Mouse (Mus musculus) liver, embryonic 15.5 days (tissue): Measurements from ENCODE around the gene Arhgef7. TPM values are rescaled to one million over a fixed set of nuclear protein-coding genes. Genes with fewer than 3 reads are reported as not detected.

Source experiments
- ATAC-seq: fragments of 200-750 bp; cut with Nextera tagmentation; 2 replicates; pipeline ENCODE4 v1.8.0; 2017; ENCODE audit warnings: moderate number of reproducible peaks, mild to moderate bottlenecking, moderate library complexity; ENCODE audit not compliant: insufficient read depth
- H3K27ac ChIP-seq: fragments of 300-500 bp; sonication (generic); replicated peaks from 2 replicates; pipeline ENCODE4 v1.5.1; 2015; ENCODE audit warnings: mild to moderate bottlenecking, inconsistent platforms
- H3K27me3 ChIP-seq: fragments of 300-500 bp; sonication (generic); 2 replicates; pipeline ENCODE4 v1.6.1; 2015; ENCODE audit warnings: mild to moderate bottlenecking, inconsistent platforms
- H3K36me3 ChIP-seq: fragments of 300-500 bp; sonication (generic); replicated peaks from 2 replicates; pipeline ENCODE4 v1.6.1; 2015; ENCODE audit warnings: moderate library complexity, mild to moderate bottlenecking, inconsistent platforms
- H3K4me1 ChIP-seq: fragments of 300-500 bp; sonication (generic); replicated peaks from 2 replicates; pipeline ENCODE4 v1.6.1; 2015; ENCODE audit warnings: inconsistent platforms
- H3K4me2 ChIP-seq: fragments of 300-500 bp; sonication (generic); 2 replicates; pipeline ENCODE4 v1.6.1; 2015; ENCODE audit warnings: moderate library complexity, mild to moderate bottlenecking, inconsistent platforms
- H3K4me3 ChIP-seq: fragments of 300-500 bp; sonication (generic); replicated peaks from 2 replicates; pipeline ENCODE4 v1.5.1; 2015; ENCODE audit warnings: mild to moderate bottlenecking, inconsistent platforms
- H3K9ac ChIP-seq: fragments of 300-500 bp; sonication (generic); 2 replicates; pipeline ENCODE4 v1.6.1; 2015; ENCODE audit warnings: moderate library complexity, mild to moderate bottlenecking, inconsistent platforms
- H3K9me3 ChIP-seq: fragments of 300-500 bp; sonication (generic); replicated peaks from 2 replicates; pipeline ENCODE4 v1.6.1; 2016; ENCODE audit warnings: inconsistent platforms
- WGBS: fragments of 180-500 bp; shearing (Covaris S2); methylation state at CpG from one replicate; pipeline ENCODE4 v1.1.7; 2015; ENCODE audit warnings: mixed read lengths; ENCODE audit not compliant: insufficient replicate concordance; 5-methylcytosine and 5-hydroxymethylcytosine counted together
- polyA plus RNA-seq: library from polyadenylated mRNA; unstranded; fragments of >200 nt; fragmentation: Nextera tagmentation; extraction: Ambion mirVana; gene quantifications from 2 replicates; pipeline ENCODE4 v1.2.1, GENCODE M21; 2015

Arhgef7 gene
- polyA plus RNA-seq, 1 experiment from 2014 or later, result 9.5 TPM

DNA sequence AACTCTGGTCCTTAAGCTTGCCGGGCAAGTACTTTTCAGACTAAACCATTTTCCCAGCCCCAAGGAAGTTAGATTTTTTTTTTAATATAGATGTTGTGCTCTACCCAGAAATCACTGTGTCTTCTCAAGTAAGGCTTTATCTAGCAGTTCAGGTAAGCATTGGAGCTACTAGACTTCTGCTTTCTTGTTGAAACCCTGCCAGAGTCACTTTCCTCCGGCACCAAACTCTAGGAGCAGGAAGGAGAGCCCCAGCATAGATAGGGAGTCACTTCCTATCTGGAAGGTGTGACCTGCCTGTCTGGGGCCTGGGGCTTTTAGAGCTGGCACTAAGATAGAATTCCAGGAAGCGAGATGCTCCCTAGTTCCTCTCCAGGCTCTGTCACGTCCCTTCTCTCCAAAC, 10.3 kb upstream of the Arhgef7 start:
- Histone ChIP-seq H3K4me3 (no peak overlapping the region), H3K36me3 (no peaks in the 10 kb centered on the region), H3K9ac (no peak overlapping the region), H3K4me1 (no peaks in the 10 kb centered on the region), H3K9me3 (no peaks in the 10 kb centered on the region), H3K27me3 (0 out of 2 replicates have a peak, but pooled peaks cover 11% of the 10 kb centered on the region), H3K4me2 (no peak overlapping the region), H3K27ac (no peak overlapping the region)
- WGBS, result 26% methylated on average over 4 of the region's 4 CpGs
- no peak for ATAC-seq

DNA sequence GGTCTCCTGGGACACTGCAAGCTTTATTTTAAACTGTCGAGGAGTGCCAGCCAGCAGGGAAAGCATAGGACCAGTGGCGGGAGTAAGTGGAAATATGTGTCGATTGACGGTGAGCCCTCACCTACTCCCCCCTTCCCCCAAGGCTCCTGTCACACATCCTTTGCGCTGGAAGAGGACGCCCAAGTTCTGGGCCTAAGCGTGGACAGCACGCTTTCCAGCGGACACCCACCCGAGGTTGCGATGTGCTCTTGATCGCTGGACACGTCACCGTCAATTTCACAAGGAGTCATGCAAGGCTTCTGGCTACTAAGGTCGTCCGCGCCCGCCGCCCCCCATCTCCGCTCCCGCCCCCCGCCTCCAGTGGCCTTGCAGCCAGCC, 259 bp upstream of the Arhgef7 start:
- H3K4me2 ChIP-seq, result peak overlapping the region; percentile 62
- H3K36me3 ChIP-seq, result no peaks in the 10 kb centered on the region
- H3K9me3 ChIP-seq, result no peaks in the 10 kb centered on the region
- peaks cover 85% of the 10 kb centered on the region for H3K27me3 ChIP-seq
- H3K4me1 ChIP-seq, result no peaks in the 10 kb centered on the region; the same call in 1 of the 2 replicates
- peak overlapping the region; percentile 50 for H3K4me3 ChIP-seq
- WGBS, result 2% methylated on average over 22 of the region's 22 CpGs
- no peak for ATAC-seq
- no peak overlapping the region for H3K27ac ChIP-seq
- H3K9ac ChIP-seq, result no peak overlapping the region

DNA sequence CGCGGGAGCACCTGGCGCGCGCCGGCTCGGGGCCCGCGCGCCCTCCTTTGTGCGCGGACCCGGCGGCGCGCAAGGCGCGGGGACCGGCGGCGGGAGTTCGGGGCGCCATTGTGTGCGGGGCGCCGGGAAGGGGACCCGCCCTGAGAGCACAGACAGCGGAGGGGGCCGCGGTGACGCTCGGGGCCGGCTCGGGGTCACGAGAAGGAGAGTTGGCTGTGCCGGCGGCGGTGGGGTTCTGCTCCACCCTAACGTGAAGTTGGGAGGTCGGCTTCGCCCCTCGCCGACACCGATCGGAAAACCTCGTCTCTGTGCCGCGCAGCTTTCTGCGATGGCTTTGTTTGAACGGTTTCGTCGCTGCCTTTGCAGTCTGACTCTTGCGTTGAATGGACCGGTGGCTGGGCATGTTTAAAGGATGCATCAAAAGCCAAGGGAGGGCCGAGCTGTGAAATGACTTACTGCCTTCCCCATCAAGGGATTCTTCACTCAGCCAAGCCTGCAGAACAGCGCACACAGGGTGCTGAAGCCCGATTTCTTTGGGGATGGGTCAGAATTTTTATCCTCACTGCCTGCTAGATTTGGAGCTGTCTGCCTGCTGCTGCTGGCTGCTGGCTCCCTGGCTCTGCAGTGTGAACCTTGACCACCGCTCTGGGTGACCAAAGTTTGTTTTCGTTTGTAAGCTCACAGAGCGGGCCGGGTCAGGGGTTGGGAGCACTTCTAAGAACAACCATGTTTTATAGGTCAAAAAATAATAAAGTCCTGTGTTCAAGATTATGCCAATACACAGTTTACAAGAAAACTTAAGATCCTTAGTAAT, 1.2 kb downstream of the Arhgef7 start:
- Histone ChIP-seq H3K9ac (peak overlapping the region; percentile 5; the same call in 1 of the 2 replicates), H3K9me3 (no peaks in the 10 kb centered on the region), H3K27me3 (peaks cover 76% of the 10 kb centered on the region), H3K4me3 (peak overlapping the region; percentile 50), H3K27ac (peak overlapping the region; percentile 61), H3K36me3 (no peaks in the 10 kb centered on the region), H3K4me1 (no peaks in the 10 kb centered on the region; the same call in 1 of the 2 replicates), H3K4me2 (peak overlapping the region; percentile 62)
- 3% methylated on average over 61 of the region's 61 CpGs for WGBS
- peak; percentile 52 for ATAC-seq

DNA sequence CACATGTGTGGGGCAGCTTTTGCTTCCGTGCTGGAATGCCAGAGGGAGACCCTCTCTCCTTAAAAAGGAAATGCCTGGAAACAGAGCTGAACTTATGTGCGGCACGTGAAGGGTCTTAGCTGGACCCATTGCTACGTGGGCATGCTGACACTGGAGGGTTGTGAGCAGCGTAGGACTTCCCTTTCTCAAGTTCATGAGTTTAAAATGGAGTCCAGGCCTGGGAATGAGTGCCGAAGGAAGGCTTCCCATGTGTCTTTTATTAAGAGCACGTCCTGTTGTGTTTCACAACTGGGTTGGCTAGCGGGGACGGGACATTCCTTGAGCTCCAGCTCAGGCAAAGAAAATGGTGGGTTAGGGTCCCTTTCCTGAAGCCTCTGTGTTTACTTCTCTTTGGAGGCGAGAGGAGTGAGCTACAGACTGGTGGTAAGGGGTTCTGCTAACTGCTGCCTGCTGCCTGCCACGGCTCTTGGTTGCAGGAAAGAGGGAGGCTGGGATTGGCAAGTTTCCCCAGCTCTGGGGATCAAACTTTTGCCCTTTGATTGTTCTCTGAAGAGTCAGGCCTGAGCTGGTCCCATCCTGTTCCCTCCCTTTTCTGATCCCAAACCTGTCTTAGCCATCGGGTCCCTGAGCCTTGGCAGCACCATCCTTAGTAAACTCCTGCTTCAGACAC, 2.9 kb downstream of the Arhgef7 start:
- WGBS, result 46% methylated on average over 12 of the region's 12 CpGs
- H3K9ac ChIP-seq, result no peak overlapping the region
- no peak overlapping the region for H3K4me2 ChIP-seq
- peaks cover 61% of the 10 kb centered on the region for H3K27me3 ChIP-seq
- no peak overlapping the region for H3K27ac ChIP-seq
- peaks cover 5% of the 10 kb centered on the region; the same call in 1 of the 2 replicates for H3K4me1 ChIP-seq
- H3K36me3 ChIP-seq, result no peaks in the 10 kb centered on the region
- ATAC-seq, result no peak
- no peak overlapping the region for H3K4me3 ChIP-seq
- no peaks in the 10 kb centered on the region for H3K9me3 ChIP-seq

DNA sequence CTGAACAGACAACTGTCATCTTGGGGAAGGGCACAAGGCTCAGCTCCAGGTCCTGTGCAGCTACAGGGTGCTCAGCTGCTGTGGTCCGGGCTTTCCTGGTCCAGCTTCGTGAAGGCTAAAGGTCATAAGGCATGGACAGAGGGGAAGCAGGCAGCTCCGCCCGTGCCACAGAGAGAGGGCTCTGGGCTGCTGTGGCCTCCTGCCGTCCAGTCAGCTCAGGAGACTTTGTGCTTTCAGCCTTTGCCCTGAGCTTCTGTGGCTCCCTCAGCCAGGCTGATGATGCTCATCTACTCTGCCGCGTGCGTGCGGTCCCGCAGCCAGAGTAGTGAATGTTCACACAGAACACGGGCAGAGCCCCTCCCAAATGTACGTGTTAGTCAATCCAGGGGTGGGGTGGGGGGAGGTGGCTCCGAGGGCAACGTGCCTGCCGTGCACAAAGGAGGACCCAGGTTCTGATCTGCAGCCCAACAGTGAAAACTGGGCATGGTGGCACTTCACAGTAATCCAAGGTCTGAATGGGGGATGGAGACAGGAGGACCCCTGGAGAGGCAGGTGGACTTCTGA, 8.2 kb downstream of the Arhgef7 start:
- H3K4me1 ChIP-seq, result 0 out of 2 replicates have a peak, but pooled peaks cover 7% of the 10 kb centered on the region
- H3K27me3 ChIP-seq, result peaks cover 7% of the 10 kb centered on the region
- WGBS, result 61% methylated on average over 15 of the region's 15 CpGs
- no peak overlapping the region for H3K9ac ChIP-seq
- no peaks in the 10 kb centered on the region for H3K9me3 ChIP-seq
- no peaks in the 10 kb centered on the region for H3K36me3 ChIP-seq
- H3K27ac ChIP-seq, result peak overlapping the region; percentile 59
- H3K4me2 ChIP-seq, result 0 out of 2 replicates have a peak overlapping the region, but pooled peaks have one; percentile 10
- H3K4me3 ChIP-seq, result no peak overlapping the region
- peak; percentile 83 for ATAC-seq

DNA sequence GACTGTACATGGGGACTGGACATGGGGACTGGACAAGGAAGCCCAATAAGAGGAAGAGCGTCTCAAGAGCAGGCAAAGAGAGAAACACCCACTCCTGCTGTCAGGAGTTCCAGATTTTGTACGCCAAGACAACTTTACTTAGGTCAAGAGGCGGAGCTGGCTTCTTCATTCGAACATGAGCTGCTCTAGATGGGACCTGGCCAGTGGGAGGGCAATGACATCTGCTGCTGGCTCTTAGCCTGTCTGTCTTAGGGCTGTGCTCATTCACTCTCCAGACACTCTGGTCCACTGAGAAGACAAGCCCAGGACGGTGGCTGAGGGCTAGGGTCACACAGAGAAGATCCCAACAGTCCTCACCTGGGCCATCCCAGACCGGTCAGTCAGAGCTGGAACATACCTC, 9.6 kb downstream of the Arhgef7 start:
- ATAC-seq, result no peak
- H3K4me1 ChIP-seq, result peaks cover 12% of the 10 kb centered on the region
- no peaks in the 10 kb centered on the region for H3K36me3 ChIP-seq
- no peaks in the 10 kb centered on the region for H3K9me3 ChIP-seq
- no peak overlapping the region for H3K4me3 ChIP-seq
- H3K27ac ChIP-seq, result no peak overlapping the region
- WGBS, result 46% methylated on average over 6 of the region's 6 CpGs
- H3K4me2 ChIP-seq, result no peak overlapping the region
- no peaks in the 10 kb centered on the region for H3K27me3 ChIP-seq
- no peak overlapping the region for H3K9ac ChIP-seq

DNA sequence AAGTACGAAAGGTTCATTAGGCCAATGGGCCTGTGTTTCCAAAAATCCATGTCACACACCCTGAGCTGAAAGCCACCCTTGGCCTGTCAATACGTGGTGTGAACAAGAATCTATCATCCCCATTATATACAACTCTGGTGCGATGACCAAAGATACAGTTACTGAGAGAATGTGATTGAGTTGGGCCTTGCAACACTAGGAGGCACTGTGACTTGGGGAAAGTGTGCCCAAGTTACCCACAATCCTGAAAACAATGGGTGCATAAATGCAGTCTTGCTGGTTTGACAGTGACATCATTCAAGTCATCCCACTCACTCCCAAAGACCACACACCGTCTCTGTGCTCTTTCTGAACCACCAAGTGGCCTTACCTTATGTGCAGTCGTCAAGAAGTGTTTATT, 11.6 kb downstream of the Arhgef7 start:
- Histone ChIP-seq H3K4me1 (peaks cover 12% of the 10 kb centered on the region), H3K9me3 (no peaks in the 10 kb centered on the region), H3K27me3 (no peaks in the 10 kb centered on the region), H3K4me3 (no peak overlapping the region), H3K4me2 (no peak overlapping the region), H3K27ac (no peak overlapping the region), H3K9ac (no peak overlapping the region), H3K36me3 (no peaks in the 10 kb centered on the region)
- no peak for ATAC-seq
- 55% methylated on average over 5 of the region's 5 CpGs for WGBS

DNA sequence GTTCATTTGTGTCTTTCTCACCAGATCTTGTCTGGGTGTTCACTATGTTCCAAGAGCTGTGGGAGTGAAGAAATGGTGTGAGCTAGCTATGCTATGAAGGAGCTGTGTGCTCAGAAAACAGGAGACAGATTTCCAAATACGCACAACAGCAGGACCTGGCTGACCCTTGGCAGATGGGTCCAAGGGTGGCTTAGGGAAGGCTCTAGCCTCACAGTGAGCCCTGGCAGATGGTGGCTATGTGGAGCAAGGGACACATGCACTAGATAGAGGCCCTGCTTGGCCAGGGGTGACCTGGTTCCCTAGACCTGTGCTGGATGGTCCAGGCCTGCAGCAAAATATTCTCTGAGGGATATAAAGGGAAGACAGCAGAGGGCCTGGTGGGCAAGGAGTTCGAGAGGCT, 13.3 kb downstream of the Arhgef7 start:
- WGBS, result 50% methylated on average over 2 of the region's 2 CpGs
- no peaks in the 10 kb centered on the region for H3K36me3 ChIP-seq
- ATAC-seq, result 0 out of 2 replicates have a peak, but pooled peaks have one; percentile 40

DNA sequence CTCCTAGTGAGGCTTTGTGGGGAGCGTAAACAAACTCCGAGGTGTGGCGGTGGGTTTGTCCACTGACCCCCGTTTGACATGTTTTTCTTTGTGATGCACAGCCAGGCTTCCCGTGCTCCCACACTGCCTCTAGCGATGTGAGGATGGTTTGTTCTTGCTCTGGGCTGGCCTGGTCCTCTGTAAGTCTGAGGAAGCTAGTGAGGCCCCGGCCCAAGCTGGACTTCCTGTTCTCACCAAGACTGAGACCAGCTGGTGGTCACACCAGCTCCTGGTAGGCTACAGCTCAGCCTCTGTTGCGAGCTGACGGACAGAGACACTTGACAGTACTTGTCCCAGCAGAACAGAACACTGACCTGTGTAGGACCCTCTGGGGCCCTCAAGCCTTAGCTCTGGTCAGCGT, 16.1 kb downstream of the Arhgef7 start:
- WGBS, result 41% methylated on average over 10 of the region's 10 CpGs
- H3K4me1 ChIP-seq, result peaks cover 10% of the 10 kb centered on the region
- no peaks in the 10 kb centered on the region for H3K27me3 ChIP-seq

More for the DNA sequence above, 13.3 kb downstream of the Arhgef7 start:
- Histone ChIP-seq H3K27me3 (no peaks in the 10 kb centered on the region), H3K4me3 (no peak overlapping the region), H3K9me3 (no peaks in the 10 kb centered on the region), H3K9ac (no peak overlapping the region), H3K27ac (no peak overlapping the region), H3K4me2 (no peak overlapping the region), H3K4me1 (peaks cover 5% of the 10 kb centered on the region)

DNA sequence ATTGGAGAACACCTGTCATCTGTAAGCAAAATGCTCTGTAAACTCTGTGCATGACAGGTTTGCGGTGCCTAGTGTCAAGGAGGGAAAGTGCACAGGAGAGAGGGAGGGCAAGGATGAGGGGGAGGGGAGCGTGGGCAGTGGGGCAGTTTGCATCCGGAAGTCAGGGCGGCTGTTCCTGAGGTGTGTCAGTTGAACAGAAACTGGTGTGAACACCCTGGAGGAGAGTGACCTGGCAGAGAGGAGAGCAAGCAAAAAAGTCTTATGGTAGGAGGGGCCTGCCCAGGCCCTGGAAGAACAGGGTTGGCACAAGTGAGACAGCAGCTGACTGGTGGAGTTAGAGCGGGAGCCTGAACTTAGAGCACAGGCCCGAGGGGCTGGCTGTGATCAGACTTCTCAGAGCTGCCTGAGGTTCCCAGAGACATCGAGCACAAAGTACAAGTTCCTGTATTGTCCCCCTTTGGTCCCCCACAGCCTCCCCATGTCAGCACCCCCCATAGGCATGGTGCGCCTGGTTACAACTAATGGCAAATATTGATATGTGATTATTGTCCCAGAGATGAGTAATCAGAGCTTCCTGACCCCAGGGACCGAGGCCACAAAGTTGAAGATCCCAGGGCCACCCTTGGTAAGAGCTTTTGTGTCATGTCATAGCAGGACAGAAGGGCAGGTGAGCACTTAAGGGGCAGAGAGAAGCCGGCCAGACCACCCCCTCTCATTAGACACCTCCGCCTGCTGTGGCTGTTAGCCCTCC, 19.5 kb downstream of the Arhgef7 start:
- WGBS, result 59% methylated on average over 11 of the region's 11 CpGs
- no peak for ATAC-seq
- Histone ChIP-seq H3K36me3 (no peaks in the 10 kb centered on the region), H3K4me1 (peaks cover 5% of the 10 kb centered on the region), H3K27me3 (no peaks in the 10 kb centered on the region), H3K4me2 (no peak overlapping the region), H3K4me3 (no peak overlapping the region), H3K27ac (no peak overlapping the region), H3K9me3 (no peaks in the 10 kb centered on the region), H3K9ac (no peak overlapping the region)

More for the DNA sequence above, 16.1 kb downstream of the Arhgef7 start:
- Histone ChIP-seq H3K36me3 (no peaks in the 10 kb centered on the region), H3K9me3 (no peaks in the 10 kb centered on the region), H3K4me2 (no peak overlapping the region), H3K4me3 (no peak overlapping the region), H3K9ac (no peak overlapping the region), H3K27ac (no peak overlapping the region)
- ATAC-seq, result no peak
